In the genomic region with DNA sequence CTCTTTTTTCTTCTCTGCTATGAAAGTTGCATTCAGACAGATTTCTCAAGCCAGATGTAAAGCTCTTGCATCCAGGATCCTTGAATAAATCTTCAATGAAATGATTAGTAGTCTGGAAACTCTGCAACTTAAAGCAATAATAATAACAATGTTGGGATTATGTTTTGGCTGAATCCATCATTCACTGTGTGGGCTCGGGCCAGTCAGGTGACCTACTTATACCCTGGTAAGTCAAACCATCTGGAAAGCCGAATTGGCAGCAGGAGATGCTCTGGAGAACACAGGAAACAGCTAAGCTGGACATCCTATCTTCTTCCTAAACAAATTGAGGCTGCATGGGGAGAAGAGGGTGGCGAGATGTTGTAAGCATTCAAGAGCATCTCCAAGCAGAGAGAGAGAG, we compare ENCODE assay signal across 35 mouse cellular contexts.
"Had no signal": no experiment of that assay in that cellular context is flagged by ENCODE, and none has a peak within 500 bp of the region (broad histone marks: within the 10 kb centered on the region; RNA-seq: fewer than 3 reads in every experiment).

No protein-coding gene starts in this region.

- H3K36me3 ChIP-seq: heart, embryonic 12.5 days; heart, embryonic 13.5 days; heart, embryonic 15.5 days; hindbrain, embryonic 10.5 days; hindbrain, embryonic 12.5 days; hindbrain, embryonic 13.5 days; hindbrain, embryonic 15.5 days; intestine, embryonic 15.5 days; kidney, embryonic 15.5 days had no signal

- H3K27me3 ChIP-seq: heart, embryonic 15.5 days; hindbrain, embryonic 12.5 days; hindbrain, embryonic 13.5 days; hindbrain, embryonic 15.5 days; intestine, embryonic 15.5 days; kidney, embryonic 15.5 days had no signal

- H3K4me1 ChIP-seq: heart, embryonic 12.5 days; heart, embryonic 13.5 days; heart, embryonic 15.5 days; hindbrain, embryonic 10.5 days; hindbrain, embryonic 12.5 days; hindbrain, embryonic 15.5 days; intestine, embryonic 15.5 days; kidney, embryonic 15.5 days had no signal

- H3K9ac ChIP-seq: heart, embryonic 12.5 days; heart, embryonic 13.5 days; heart, embryonic 15.5 days; hindbrain, embryonic 12.5 days; hindbrain, embryonic 13.5 days; hindbrain, embryonic 14.5 days; hindbrain, embryonic 15.5 days; intestine, embryonic 15.5 days; kidney, embryonic 15.5 days had no signal

- H3K4me2 ChIP-seq: heart, embryonic 11.5 days; heart, embryonic 12.5 days; heart, embryonic 13.5 days; heart, embryonic 15.5 days; hindbrain, embryonic 12.5 days; hindbrain, embryonic 13.5 days; hindbrain, embryonic 14.5 days; hindbrain, embryonic 15.5 days; intestine, embryonic 15.5 days; kidney, embryonic 15.5 days had no signal

- DNase-seq: heart, postnatal 10 days; heart, postnatal 14 days; heart, postnatal 36 days; heart, postnatal 4 days; kidney, adult 11 months; kidney, adult 18-20 months; kidney, adult 2 months; kidney, adult 8-10 months; kidney, adult 9 months; kidney, postnatal 10 days; kidney, postnatal 14 days; kidney, postnatal 25 days; kidney, postnatal 36 days; kidney, postnatal 4 days; layer of hippocampus, adult 9-11 months; layer of hippocampus, postnatal 36 days had no signal

- H3K9me3 ChIP-seq: heart, embryonic 12.5 days; heart, embryonic 15.5 days; hindbrain, embryonic 10.5 days; hindbrain, embryonic 12.5 days; hindbrain, embryonic 15.5 days; intestine, embryonic 15.5 days; kidney, embryonic 15.5 days had no signal

- H3K4me3 ChIP-seq: heart, embryonic 12.5 days; heart, embryonic 13.5 days; heart, embryonic 15.5 days; hindbrain, embryonic 10.5 days; hindbrain, embryonic 12.5 days; hindbrain, embryonic 13.5 days; hindbrain, embryonic 15.5 days; intestine, embryonic 15.5 days; kidney, embryonic 15.5 days; layer of hippocampus, adult 2 months; left cerebral cortex, adult 2 months had no signal

- H3K27ac ChIP-seq: heart, embryonic 13.5 days; heart, embryonic 15.5 days; hindbrain, embryonic 10.5 days; hindbrain, embryonic 12.5 days; hindbrain, embryonic 13.5 days; hindbrain, embryonic 14.5 days; hindbrain, embryonic 15.5 days; hindbrain, postnatal 0 days; intestine, embryonic 15.5 days; kidney, embryonic 15.5 days; kidney, postnatal 0 days; layer of hippocampus, adult 2 months; left cerebral cortex, adult 2 months had no signal

- ATAC-seq: hindbrain, embryonic 16.5 days; hindbrain, postnatal 0 days; inflammation-experienced regulatory T-cells, adult 6 months; intestine, embryonic 15.5 days; intestine, embryonic 16.5 days; intestine, postnatal 0 days had no signal
